In genomic region chr3:131109066-131109685, GRCm38 (mm10) we compare ENCODE assay signal across 10 mouse cellular contexts. TPM values are rescaled to one million over a fixed set of nuclear protein-coding genes. Genes with fewer than 3 reads are reported as not detected.
DNase-seq lines count a peak whose midpoint lies in the region; ATAC-seq and TF ChIP-seq lines count a peak whose summit lies in the region.
"Had no signal": no experiment of that assay in that cellular context is flagged by ENCODE, and none has a peak within 500 bp of the region (broad histone marks: within the 10 kb centered on the region; RNA-seq: fewer than 3 reads in every experiment).

No protein-coding gene starts in this region.

- H3K27ac ChIP-seq in spleen, adult 2 months (ENCODE audit: insufficient read depth, low read length), result no peak overlapping the region
- H3K27ac ChIP-seq: liver, embryonic 14.5 days had no signal

- peak; percentile 43 for DNase-seq in CD4-positive, CD25-positive, alpha-beta regulatory T cell, adult 2 months (ENCODE audit: low read depth, low spot score)
- DNase-seq in spleen, adult 2 months (ENCODE audit: low read depth in 1 of 2, low spot score in 2 of 2), result no peak
- no peak for DNase-seq in spleen, postnatal 14 days (ENCODE audit: low spot score in 2 of 2)
- peak; percentile 66 for DNase-seq in induced T-regulatory cell, adult 2 months (ENCODE audit: low read depth)
- peak; percentile 52 for DNase-seq in splenic B cell, adult 2 months (ENCODE audit: low read depth, low spot score)

- peak overlapping the region; percentile 9; the same call in 1 of the 2 replicates for H3K4me3 ChIP-seq in spleen, adult 2 months (ENCODE audit: extremely low read depth, insufficient read depth, insufficient read length)
- H3K4me3 ChIP-seq: erythroblast, embryonic 14.5 days had no signal

- peaks cover 27% of the 10 kb centered on the region; the same call in 1 of the 2 replicates for H3K4me1 ChIP-seq in spleen, adult 2 months (ENCODE audit: control insufficient read depth, insufficient read depth, insufficient read length)

- no peaks in the 10 kb centered on the region for H3K36me3 ChIP-seq in spleen, adult 2 months (ENCODE audit: control insufficient read depth, insufficient read depth, low read length)
- no peaks in the 10 kb centered on the region; the same call in 1 of the 2 replicates for H3K36me3 ChIP-seq in splenic B cell, adult 2 months (ENCODE audit: control insufficient read depth, insufficient read depth, low read length, poor library complexity, severe bottlenecking)

- 4% methylated on average over 15 of the region's 15 CpGs for WGBS in spleen, adult 2 months

- TF ChIP-seq POLR2A in spleen, adult 2 months (IDR thresholded peaks at IDR 0.05; ENCODE audit: low read depth, low read length), result no peak

- peaks cover 38% of the 10 kb centered on the region for H3K27me3 ChIP-seq in spleen, adult 2 months (ENCODE audit: control insufficient read depth, insufficient read depth, low read length)
- no peaks in the 10 kb centered on the region; the same call in none of the 2 replicates for H3K27me3 ChIP-seq in splenic B cell, adult 2 months (ENCODE audit: control insufficient read depth, insufficient read depth, low read length, poor library complexity, severe bottlenecking)

- no peak for ATAC-seq in CD4-positive, CD25-positive, alpha-beta regulatory T cell, adult 4 months
- ATAC-seq in erythroblast, adult 5-6 weeks (replicated peaks; ENCODE audit: low FRiP score, poor library complexity, severe bottlenecking), result no peak
- ATAC-seq in frontal cortex, adult (ENCODE audit: low TSS enrichment), result no peak

- no peak for TF ChIP-seq CTCF in spleen, adult 2 months (IDR thresholded peaks at IDR 0.05; ENCODE audit: extremely low read depth, insufficient read depth, insufficient read length, insufficient replicate concordance)

RNA-seq across cellular contexts. Expression of gene Lef1, which starts 1.1 kb away (rescaled TPM):
- polyA plus RNA-seq in CD4-positive, CD25-positive, alpha-beta regulatory T cell, adult 4 months (2017; shearing (Covaris generic)), result 100 to 1,000 TPM; 208 to 272 TPM
- polyA plus RNA-seq in spleen, adult 2 months (2012; rRNA removed), result 50.9 and 54.5 TPM in 2 replicates
- total RNA-seq in erythroblast, adult 5-6 weeks (2015; ENCODE audit: low replicate concordance), result not detected in 2 replicates
- 0.14 and 0.60 TPM in 2 replicates for total RNA-seq in erythroblast, adult 5-6 weeks (2017; ENCODE audit: low replicate concordance)
- polyA plus RNA-seq: erythroblast, embryonic 14.5 days had no signal

Comparison
In these comparisons a context has a peak if more than half of its experiments do, and no peak if none do; other contexts are left out.
1. DNase-seq: peak in CD4-positive, CD25-positive, alpha-beta regulatory T cell, adult 2 months (single experiment), induced T-regulatory cell, adult 2 months (single experiment) and splenic B cell, adult 2 months (single experiment); none in spleen, adult 2 months (0 of 2) and spleen, postnatal 14 days (0 of 2).